Mouse (Mus musculus): ENCODE data around the gene Inka1.

GRCm38 (mm10) chr9:107947241-107948194, 38.2 kb downstream of the Inka1 start:
- no peak for TF ChIP-seq SIN3A (IDR thresholded peaks at IDR 0.05; ENCODE audit: low read length)
- no peak for TF ChIP-seq CTCF (IDR thresholded peaks at IDR 0.05 in 2 of 3, conservative IDR thresholded peaks at IDR 0.05 in 1 of 3; ENCODE audit: control insufficient read depth in 1 of 3, insufficient read depth in 1 of 3, low read depth in 2 of 3, low read length in 3 of 3, poor library complexity in 1 of 3, severe bottlenecking in 1 of 3)
- no peak for TF ChIP-seq HCFC1 (IDR thresholded peaks at IDR 0.05; ENCODE audit: low read depth, low read length)
- TF ChIP-seq BHLHE40 (IDR thresholded peaks at IDR 0.05; ENCODE audit: borderline replicate concordance, low read depth, low read length) = no peak
- TF ChIP-seq POLR2A (IDR thresholded peaks at IDR 0.05; ENCODE audit: control insufficient read depth in 1 of 2, insufficient read depth in 1 of 2, low read depth in 1 of 2, low read length in 2 of 2, poor library complexity in 1 of 2) = no peak
- TF ChIP-seq E2F4 (IDR thresholded peaks at IDR 0.05; ENCODE audit: borderline replicate concordance, low read depth, low read length) = no peak
- TF ChIP-seq TAL1 (IDR thresholded peaks at IDR 0.05; ENCODE audit: low read length) = no peak
- TF ChIP-seq POLR2AphosphoS2 (IDR thresholded peaks at IDR 0.05; ENCODE audit: low read length) = no peak
- TF ChIP-seq POLR2AphosphoS5 (IDR thresholded peaks at IDR 0.05; ENCODE audit: borderline replicate concordance, low read depth, low read length) = no peak
